Mouse (Mus musculus) brain, embryonic 14.5 days (tissue): Measurements from ENCODE around the gene Tgfbi.
A peak's percentile ranks its signal among the peaks of the same experiment; 100 is the strongest.

Experiments used
- CTCF ChIP-seq: fragments of 200-500 bp; IDR thresholded peaks from 2 replicates; pipeline ENCODE4 v1.5.1; 2012; ENCODE audit warnings: inconsistent platforms, mild to moderate bottlenecking, moderate library complexity, borderline replicate concordance; ENCODE audit not compliant: insufficient read depth, insufficient read length; ENCODE audit errors: extremely low read depth
- POLR2A ChIP-seq: fragments of 200-500 bp; IDR thresholded peaks from 2 replicates; pipeline ENCODE4 v1.6.1; 2012; ENCODE audit warnings: mild to moderate bottlenecking, inconsistent platforms, borderline replicate concordance; ENCODE audit not compliant: poor library complexity, insufficient read depth, insufficient read length, severe bottlenecking; ENCODE audit errors: extremely low read depth

- TF ChIP-seq CTCF (peak; percentile 88), POLR2A (no peak)
Observed at GRCm38 (mm10) chr13:56657946-56658512, 48.7 kb downstream of the Tgfbi start.
